Mouse (Mus musculus) MEL (cell line): Measurements from ENCODE around the gene Hccs. TPM values are rescaled to one million over a fixed set of nuclear protein-coding genes. Genes with fewer than 3 reads are reported as not detected.

ENCODE experiments used
- DNase-seq: peaks from one replicate; pipeline ENCODE4 v3.0.0; 2011; ENCODE audit warnings: low read depth, low spot score
- H3K27ac ChIP-seq: 2 replicates; pipeline ENCODE4 v1.5.1; 2012; ENCODE audit warnings: low read depth, mild to moderate bottlenecking, control low read depth, low read length, moderate library complexity; ENCODE audit not compliant: control insufficient read depth
- H3K27me3 ChIP-seq, 2 experiments: fragments of 150-350 bp in 1 of 2; sonication (generic) in 1 of 2; 2 replicates each; pipeline ENCODE4 v1.6.1; 2012; ENCODE audit warnings: low read length in 2 of 2, mild to moderate bottlenecking in 2 of 2, improper control_type of control experiment in 1 of 2, moderate library complexity in 1 of 2; ENCODE audit not compliant: insufficient read depth in 2 of 2, control insufficient read depth in 1 of 2
- H3K36me3 ChIP-seq, 2 experiments: 2 replicates each; pipeline ENCODE4 v1.6.1; 2012 to 2014; ENCODE audit warnings: low read length in 2 of 2, improper control_type of control experiment in 1 of 2, inconsistent platforms in 1 of 2, mild to moderate bottlenecking in 1 of 2; ENCODE audit not compliant: insufficient read depth in 2 of 2, control insufficient read depth in 1 of 2
- H3K4me1 ChIP-seq, 2 experiments: fragments of 150-350 bp in 1 of 2; sonication (generic) in 1 of 2; 2 replicates each; pipeline ENCODE4 v1.6.1; 2012; ENCODE audit warnings: low read length in 2 of 2, improper control_type of control experiment in 1 of 2, mild to moderate bottlenecking in 1 of 2; ENCODE audit not compliant: insufficient read depth in 2 of 2, control insufficient read depth in 1 of 2
- H3K4me3 ChIP-seq, 2 experiments: fragments of 150-350 bp in 1 of 2; sonication (generic) in 1 of 2; 2 replicates each; pipeline ENCODE4 v1.5.1; 2012; ENCODE audit warnings: low read depth in 2 of 2, low read length in 2 of 2, mild to moderate bottlenecking in 2 of 2, moderate library complexity in 2 of 2, control low read depth in 1 of 2, improper control_type of control experiment in 1 of 2; ENCODE audit not compliant: control insufficient read depth in 1 of 2, insufficient read depth in 1 of 2
- H3K79me2 ChIP-seq: 2 replicates; pipeline ENCODE4 v1.6.1; 2012; ENCODE audit warnings: mild to moderate bottlenecking, low read length, moderate library complexity; ENCODE audit not compliant: control insufficient read depth, poor library complexity, insufficient read depth
- H3K9ac ChIP-seq: 2 replicates; pipeline ENCODE4 v1.6.1; 2012; ENCODE audit warnings: low read depth, mild to moderate bottlenecking, control low read depth, low read length, moderate library complexity; ENCODE audit not compliant: control insufficient read depth, poor library complexity, severe bottlenecking
- H3K9me3 ChIP-seq: fragments of 150-350 bp; sonication (generic); replicated peaks from 2 replicates; pipeline ENCODE4 v1.6.1; 2012; ENCODE audit warnings: mild to moderate bottlenecking, low read length, improper control_type of control experiment, moderate library complexity; ENCODE audit not compliant: insufficient read depth
- BHLHE40 ChIP-seq: IDR thresholded peaks from 2 replicates; pipeline ENCODE4 v1.6.1; 2012; ENCODE audit warnings: low read depth, mild to moderate bottlenecking, inconsistent platforms, low read length, improper control_type of control experiment, borderline replicate concordance
- CHD1 ChIP-seq: IDR thresholded peaks from 2 replicates; pipeline ENCODE4 v1.6.1; 2012; ENCODE audit warnings: low read depth, mild to moderate bottlenecking, inconsistent platforms, low read length, improper control_type of control experiment
- CTCF ChIP-seq, 3 experiments: IDR thresholded peaks in 2 of 3; conservative IDR thresholded peaks in 1 of 3; 2 replicates each; pipeline ENCODE4 v1.5.1; 2011 to 2012; ENCODE audit warnings: low read length in 3 of 3, low read depth in 2 of 3, mild to moderate bottlenecking in 2 of 3, improper control_type of control experiment in 1 of 3, inconsistent platforms in 1 of 3, mixed read lengths in 1 of 3, moderate library complexity in 1 of 3; ENCODE audit not compliant: control insufficient read depth in 1 of 3, insufficient read depth in 1 of 3, poor library complexity in 1 of 3, severe bottlenecking in 1 of 3
- ELF1 ChIP-seq: IDR thresholded peaks from 2 replicates; pipeline ENCODE4 v1.6.1; 2014; ENCODE audit warnings: low read depth, mild to moderate bottlenecking, inconsistent platforms, low read length, improper control_type of control experiment, moderate library complexity
- EP300 ChIP-seq, 2 experiments: IDR thresholded peaks; 2 replicates each; pipeline ENCODE4 v1.6.1; 2011; ENCODE audit warnings: improper control_type of control experiment in 2 of 2, low read length in 2 of 2, low read depth in 1 of 2, mild to moderate bottlenecking in 1 of 2
- ETS1 ChIP-seq: IDR thresholded peaks from 2 replicates; pipeline ENCODE4 v1.6.1; 2012; ENCODE audit warnings: low read depth, mild to moderate bottlenecking, inconsistent platforms, low read length, improper control_type of control experiment, moderate library complexity
- JUND ChIP-seq: IDR thresholded peaks from 2 replicates; pipeline ENCODE4 v1.6.1; 2011; ENCODE audit warnings: low read depth, mild to moderate bottlenecking, improper control_type of control experiment, low read length
- MAFK ChIP-seq: IDR thresholded peaks from 2 replicates; pipeline ENCODE4 v1.6.1; 2011; ENCODE audit warnings: low read depth, mild to moderate bottlenecking, low read length, improper control_type of control experiment, borderline replicate concordance
- MAZ ChIP-seq: IDR thresholded peaks from 2 replicates; pipeline ENCODE4 v1.6.1; 2012; ENCODE audit warnings: low read depth, mild to moderate bottlenecking, inconsistent platforms, low read length, improper control_type of control experiment
- MEF2A ChIP-seq: IDR thresholded peaks from 2 replicates; pipeline ENCODE4 v1.6.1; 2014; ENCODE audit warnings: low read depth, mild to moderate bottlenecking, inconsistent platforms, low read length, improper control_type of control experiment; ENCODE audit not compliant: poor library complexity, insufficient replicate concordance, severe bottlenecking; ENCODE audit errors: extremely low read depth
- MYC ChIP-seq: IDR thresholded peaks from 2 replicates; pipeline ENCODE4 v1.6.1; 2011; ENCODE audit warnings: low read depth, mild to moderate bottlenecking, low read length, improper control_type of control experiment, moderate library complexity
- NELFE ChIP-seq: IDR thresholded peaks from 2 replicates; pipeline ENCODE4 v1.6.1; 2011; ENCODE audit warnings: low read depth, low read length, improper control_type of control experiment
- RAD21 ChIP-seq: IDR thresholded peaks from 2 replicates; pipeline ENCODE4 v1.6.1; 2011; ENCODE audit warnings: mild to moderate bottlenecking, low read depth, low read length, improper control_type of control experiment
- RCOR1 ChIP-seq: IDR thresholded peaks from 2 replicates; pipeline ENCODE4 v1.6.1; 2012; ENCODE audit warnings: low read depth, mild to moderate bottlenecking, inconsistent platforms, low read length, improper control_type of control experiment
- SIN3A ChIP-seq: IDR thresholded peaks from 2 replicates; pipeline ENCODE4 v1.6.1; 2012; ENCODE audit warnings: low read length, improper control_type of control experiment, inconsistent platforms
- SMC3 ChIP-seq: IDR thresholded peaks from 2 replicates; pipeline ENCODE4 v1.6.1; 2011; ENCODE audit warnings: low read depth, low read length, improper control_type of control experiment
- TAL1 ChIP-seq: IDR thresholded peaks from 2 replicates; pipeline ENCODE4 v1.6.1; 2012; ENCODE audit warnings: mild to moderate bottlenecking, inconsistent platforms, low read length, moderate library complexity, mixed read lengths
- TBP ChIP-seq: IDR thresholded peaks from 2 replicates; pipeline ENCODE4 v1.8.0; 2011; ENCODE audit warnings: low read depth, low read length, improper control_type of control experiment
- TCF12 ChIP-seq: IDR thresholded peaks from 2 replicates; pipeline ENCODE4 v1.6.1; 2014; ENCODE audit warnings: low read depth, mild to moderate bottlenecking, inconsistent platforms, low read length, improper control_type of control experiment, moderate library complexity
- USF1 ChIP-seq: IDR thresholded peaks from 2 replicates; pipeline ENCODE4 v1.6.1; 2014; ENCODE audit warnings: low read depth, mild to moderate bottlenecking, inconsistent platforms, low read length, improper control_type of control experiment, moderate library complexity
- ZC3H11A ChIP-seq: IDR thresholded peaks from 2 replicates; pipeline ENCODE4 v1.6.1; 2012; ENCODE audit warnings: low read depth, mild to moderate bottlenecking, inconsistent platforms, low read length, improper control_type of control experiment
- ZKSCAN1 ChIP-seq: IDR thresholded peaks from 2 replicates; pipeline ENCODE4 v1.6.1; 2012; ENCODE audit warnings: low read depth, mild to moderate bottlenecking, inconsistent platforms, low read length, improper control_type of control experiment, moderate library complexity
- ZMIZ1 ChIP-seq: IDR thresholded peaks from 2 replicates; pipeline ENCODE4 v1.6.1; 2012; ENCODE audit warnings: low read depth, mild to moderate bottlenecking, inconsistent platforms, low read length, improper control_type of control experiment, moderate library complexity
- polyA plus RNA-seq, 2 experiments: library from polyadenylated mRNA; stranded (reverse) in 1 of 2; unstranded in 1 of 2; fragments of >175 nt in 1 of 2; fragments of >200 nt in 1 of 2; gene quantifications; 2 replicates each; pipeline versions ENCODE4 v1.2.1 to v1.2.4; 2012; ENCODE audit warnings: low replicate concordance in 2 of 2, low read depth in 1 of 2; ENCODE audit not compliant: insufficient read length in 2 of 2, insufficient read depth in 1 of 2, missing spikeins in 1 of 2
- total RNA-seq: library from RNA; depleted of rRNA; stranded (reverse); fragments of 300-350 nt; gene quantifications from 2 replicates; pipeline ENCODE4 v1.2.3, GENCODE M21; 2012

The Hccs gene
- total and polyA plus RNA-seq, 3 experiments: 67.0 to 70.5 TPM; not detected in 1

DNA sequence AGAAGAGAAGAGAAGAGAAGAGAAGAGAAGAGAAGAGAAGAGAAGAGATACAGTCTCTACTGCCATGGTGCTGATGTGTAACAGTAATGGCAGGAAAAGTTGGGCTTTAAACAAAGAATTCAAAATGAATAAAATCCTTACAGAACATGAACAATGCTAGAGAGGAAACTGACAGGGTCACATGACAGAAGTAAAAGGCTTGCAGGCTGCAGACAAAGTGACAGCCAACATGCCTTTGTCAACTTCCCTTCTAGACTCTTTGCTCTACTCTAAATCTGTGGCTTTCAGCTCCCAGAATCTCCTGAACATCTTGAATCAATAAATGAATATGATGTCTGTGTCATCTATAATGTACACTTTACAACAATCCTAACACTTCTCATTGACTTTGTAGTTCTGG is 17.4 kb upstream of the Hccs start:
- H3K9me3 ChIP-seq: no peaks in the 10 kb centered on the region
- no peaks in the 10 kb centered on the region for H3K79me2 ChIP-seq
- H3K9ac ChIP-seq: no peak overlapping the region
- TF ChIP-seq MAZ (no peak), USF1 (peak; percentile 61)
- peaks cover 0 to 3% of the 10 kb centered on the region in 2 experiments; a peak in 2 of 4 replicates for H3K4me1 ChIP-seq
- H3K4me3 ChIP-seq: no peak overlapping the region
- no peak overlapping the region for H3K27ac ChIP-seq
- DNase-seq: no peak
- no peaks in the 10 kb centered on the region for H3K27me3 ChIP-seq
- H3K36me3 ChIP-seq: peaks cover 0 to 9% of the 10 kb centered on the region in 2 experiments; a peak in 2 of 4 replicates

DNA sequence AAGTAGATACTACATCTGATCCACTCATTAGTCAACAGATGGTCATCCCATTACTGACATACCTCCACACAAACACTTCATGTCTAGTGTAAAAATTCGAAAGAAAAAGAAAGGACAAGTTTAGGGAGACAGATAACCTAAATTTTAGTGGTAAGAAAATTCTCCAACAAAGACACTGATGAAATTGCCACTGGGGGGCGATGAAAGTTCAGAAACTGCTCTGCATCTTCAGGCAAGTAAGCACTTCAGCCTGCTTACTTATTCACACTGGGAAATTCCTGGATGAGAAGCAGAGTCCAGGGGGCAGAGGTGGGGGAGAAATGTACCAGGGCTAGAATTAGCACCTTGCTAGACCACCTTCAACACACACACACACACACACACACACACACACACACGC is 12.1 kb upstream of the Hccs start:
- TF ChIP-seq RAD21 (peak; percentile 70), SIN3A (no peak), BHLHE40 (no peak), ZMIZ1 (no peak), JUND (no peak), ZC3H11A (peak; percentile 17; the same call in 1 of the 2 replicates), SMC3 (peak; percentile 58), CTCF (IDR thresholded peaks at IDR 0.05 in 2 of 3, conservative IDR thresholded peaks at IDR 0.05 in 1 of 3; ENCODE audit: control insufficient read depth in 1 of 3, insufficient read depth in 1 of 3, low read depth in 2 of 3, low read length in 3 of 3, poor library complexity in 1 of 3, severe bottlenecking in 1 of 3) (peak; percentile 17 to 65 (median 42); a peak in 5 of 6 replicates), TBP (no peak)
- H3K27me3 ChIP-seq: no peaks in the 10 kb centered on the region
- H3K27ac ChIP-seq: no peak overlapping the region
- no peaks in the 10 kb centered on the region for H3K9me3 ChIP-seq
- H3K36me3 ChIP-seq: 0 out of 4 replicates have a peak, but pooled peaks cover 0 to 2% of the 10 kb centered on the region in 2 experiments
- H3K9ac ChIP-seq: no peak overlapping the region
- no peaks in the 10 kb centered on the region for H3K79me2 ChIP-seq
- H3K4me3 ChIP-seq: no peak overlapping the region
- peak; percentile 66 for DNase-seq
- H3K4me1 ChIP-seq: no peaks in the 10 kb centered on the region

- Histone ChIP-seq H3K27ac (peak overlapping the region; percentile 21), H3K79me2 (no peaks in the 10 kb centered on the region), H3K27me3 (no peaks in the 10 kb centered on the region), H3K36me3 (peaks cover 0 to 16% of the 10 kb centered on the region in 2 experiments; a peak in 2 of 4 replicates), H3K4me3 (peak overlapping the region; percentile 1 to 38; a peak in 3 of 4 replicates), H3K9me3 (no peaks in the 10 kb centered on the region), H3K9ac (peak overlapping the region; percentile 3; the same call in 1 of the 2 replicates), H3K4me1 (peaks cover 8 to 12% of the 10 kb centered on the region in 2 experiments)
- DNase-seq: peak; percentile 87
- 0 out of 2 replicates have a peak, but pooled peaks have one; percentile 16 for TF ChIP-seq TAL1
- no peak for TF ChIP-seq JUND
- no peak for TF ChIP-seq MAFK
- TF ChIP-seq MEF2A: no peak
- no peak for TF ChIP-seq ELF1
- TF ChIP-seq MYC: no peak
- TF ChIP-seq USF1: no peak
- peak; percentile 41; the same call in 1 of the 2 replicates for TF ChIP-seq RCOR1
- no peak for TF ChIP-seq CHD1
- TF ChIP-seq TCF12: no peak
- TF ChIP-seq NELFE: no peak
- TF ChIP-seq TBP: peak; percentile 73
- no peak for TF ChIP-seq ZKSCAN1
- TF ChIP-seq ETS1: peak; percentile 85
- no peak for TF ChIP-seq CTCF (IDR thresholded peaks at IDR 0.05 in 2 of 3, conservative IDR thresholded peaks at IDR 0.05 in 1 of 3; ENCODE audit: control insufficient read depth in 1 of 3, insufficient read depth in 1 of 3, low read depth in 2 of 3, low read length in 3 of 3, poor library complexity in 1 of 3, severe bottlenecking in 1 of 3)
- no peak for TF ChIP-seq RAD21
- peak; percentile 48 to 80 for TF ChIP-seq EP300 (IDR thresholded peaks at IDR 0.05; ENCODE audit: low read depth in 1 of 2, low read length in 2 of 2)
Measured at GRCm38 (mm10) chrX:169325929-169326595, 5.9 kb upstream of the Hccs start.
